Comparison of ENCODE assay signal across 9 mouse cellular contexts in genomic region chr7:37336171-37336850, GRCm38 (mm10).
DNase-seq lines count a peak whose midpoint lies in the region; ATAC-seq lines count a peak whose summit lies in the region.
"Had no signal": no experiment of that assay in that cellular context is flagged by ENCODE, and none has a peak within 500 bp of the region (broad histone marks: within the 10 kb centered on the region; RNA-seq: fewer than 3 reads in every experiment).

No protein-coding gene starts in this region.

- 0 out of 2 replicates have a peak overlapping the region, but pooled peaks have one; percentile 7 for H3K27ac ChIP-seq in lung, embryonic 15.5 days
- peak overlapping the region; percentile 49; the same call in 1 of the 2 replicates for H3K27ac ChIP-seq in limb, embryonic 13.5 days
- no peak overlapping the region for H3K27ac ChIP-seq in stomach, embryonic 15.5 days

- peak overlapping the region; percentile 85 for H3K4me2 ChIP-seq in lung, embryonic 15.5 days
- peak overlapping the region; percentile 77 for H3K4me2 ChIP-seq in limb, embryonic 13.5 days (replicated peaks)
- H3K4me2 ChIP-seq in stomach, embryonic 15.5 days: peak overlapping the region; percentile 78

- peaks cover 37% of the 10 kb centered on the region for H3K4me1 ChIP-seq in lung, embryonic 15.5 days
- peaks cover 59% of the 10 kb centered on the region for H3K4me1 ChIP-seq in limb, embryonic 13.5 days
- H3K4me1 ChIP-seq in stomach, embryonic 15.5 days: peaks cover 9% of the 10 kb centered on the region

- H3K9me3 ChIP-seq in lung, embryonic 15.5 days: no peaks in the 10 kb centered on the region
- H3K9me3 ChIP-seq in limb, embryonic 13.5 days: no peaks in the 10 kb centered on the region
- H3K9me3 ChIP-seq in stomach, embryonic 15.5 days: no peaks in the 10 kb centered on the region

- peak overlapping the region; percentile 40 for H3K4me3 ChIP-seq in lung, embryonic 15.5 days
- peak overlapping the region; percentile 40 for H3K4me3 ChIP-seq in limb, embryonic 13.5 days
- H3K4me3 ChIP-seq in stomach, embryonic 15.5 days (replicated peaks): peak overlapping the region; percentile 32

- no peaks in the 10 kb centered on the region for H3K36me3 ChIP-seq in lung, embryonic 15.5 days
- H3K36me3 ChIP-seq in limb, embryonic 13.5 days: no peaks in the 10 kb centered on the region
- H3K36me3 ChIP-seq in stomach, embryonic 15.5 days: no peaks in the 10 kb centered on the region

- H3K9ac ChIP-seq in lung, embryonic 15.5 days: no peak overlapping the region
- H3K9ac ChIP-seq in limb, embryonic 13.5 days: peak overlapping the region; percentile 57
- H3K9ac ChIP-seq in stomach, embryonic 15.5 days: no peak overlapping the region

- peaks cover 17% of the 10 kb centered on the region; the same call in 1 of the 2 replicates for H3K27me3 ChIP-seq in lung, embryonic 15.5 days
- peaks cover 17% of the 10 kb centered on the region; the same call in 1 of the 2 replicates for H3K27me3 ChIP-seq in limb, embryonic 13.5 days
- no peaks in the 10 kb centered on the region for H3K27me3 ChIP-seq in stomach, embryonic 15.5 days (replicated peaks)

- no peak for ATAC-seq in cerebellum, adult (ENCODE audit: insufficient number of reproducible peaks, low FRiP score, low TSS enrichment)
- no peak for ATAC-seq in lung, embryonic 15.5 days (ENCODE audit: borderline replicate concordance, extremely low read depth, low FRiP score, low TSS enrichment)
- no peak for ATAC-seq in limb, embryonic 13.5 days (ENCODE audit: low FRiP score, low read depth)
- no peak for ATAC-seq in stomach, embryonic 15.5 days (ENCODE audit: insufficient read depth, low FRiP score, low read depth)

- DNase-seq in cerebellum, adult 11 months: peak; percentile 40
- DNase-seq in lung, postnatal 4 days: no peak
- DNase-seq in layer of hippocampus, adult 18-20 months (ENCODE audit: low spot score in 2 of 2): no peak
- no peak for DNase-seq in spleen, adult 18-20 months
- DNase-seq: kidney, postnatal 25 days had no signal

- 20% methylated on average over 12 of the region's 12 CpGs for WGBS in lung, embryonic 15.5 days
- 10% methylated on average over 12 of the region's 12 CpGs for WGBS in limb, embryonic 13.5 days
- 20% methylated on average over 12 of the region's 12 CpGs for WGBS in stomach, embryonic 15.5 days
